Mouse (Mus musculus) CH12.LX (cell line): ENCODE results near the gene Cnnm3. TPM values are rescaled to one million over a fixed set of nuclear protein-coding genes. Genes with fewer than 3 reads are reported as not detected.

Source experiments
- DNase-seq: peaks from one replicate; pipeline ENCODE4 v3.0.0-alpha.2; 2013; ENCODE audit errors: extremely low read depth
- H3K27ac ChIP-seq: 2 replicates; pipeline ENCODE4 v1.5.1; 2012; ENCODE audit warnings: low read depth, mild to moderate bottlenecking, control low read depth, moderate library complexity; ENCODE audit not compliant: insufficient read depth
- H3K27me3 ChIP-seq: replicated peaks from 2 replicates; pipeline ENCODE3; 2012; ENCODE audit warnings: inconsistent platforms
- H3K36me3 ChIP-seq, 2 experiments: replicated peaks in 1 of 2; 2 replicates each; pipeline versions ENCODE3 to v1.6.1; 2012; ENCODE audit warnings: inconsistent platforms in 1 of 2, low read length in 1 of 2, mild to moderate bottlenecking in 1 of 2, mixed read lengths in 1 of 2, moderate library complexity in 1 of 2; ENCODE audit not compliant: control insufficient read depth in 1 of 2, insufficient read depth in 1 of 2
- H3K4me1 ChIP-seq, 2 experiments: 2 replicates each; pipeline ENCODE4 v1.6.1; 2012; ENCODE audit warnings: inconsistent platforms in 1 of 2, moderate library complexity in 1 of 2; ENCODE audit not compliant: insufficient read depth in 2 of 2, control insufficient read depth in 1 of 2
- H3K4me2 ChIP-seq: 2 replicates; pipeline ENCODE4 v1.6.1; 2012; ENCODE audit warnings: low read depth, mild to moderate bottlenecking, control low read depth; ENCODE audit not compliant: poor library complexity, insufficient read depth, severe bottlenecking
- H3K4me3 ChIP-seq, 3 experiments: fragments of 150-350 bp in 1 of 3; sonication (generic) in 1 of 3; replicated peaks in 1 of 3; 2 replicates each; pipeline versions ENCODE3 to v1.5.1; 2011 to 2012; ENCODE audit warnings: low read depth in 2 of 3, low read length in 2 of 3, mild to moderate bottlenecking in 2 of 3, moderate library complexity in 2 of 3, control low read depth in 1 of 3, improper control_type of control experiment in 1 of 3, inconsistent platforms in 1 of 3, mixed read lengths in 1 of 3; ENCODE audit not compliant: poor library complexity in 1 of 3
- H3K79me2 ChIP-seq: replicated peaks from 2 replicates; pipeline ENCODE4 v1.6.1; 2012; ENCODE audit warnings: mild to moderate bottlenecking, moderate library complexity; ENCODE audit not compliant: control insufficient read depth, poor library complexity, insufficient read depth, severe bottlenecking; ENCODE audit errors: extremely low read depth
- H3K9ac ChIP-seq: 2 replicates; pipeline ENCODE4 v1.6.1; 2012; ENCODE audit warnings: low read depth, mild to moderate bottlenecking, control low read depth, moderate library complexity; ENCODE audit not compliant: insufficient read depth
- H3K9me3 ChIP-seq: replicated peaks from 2 replicates; pipeline ENCODE3; 2012; ENCODE audit warnings: low read length, inconsistent platforms, mixed read lengths
- CHD1 ChIP-seq: IDR thresholded peaks from 2 replicates; pipeline ENCODE4 v1.6.1; 2012; ENCODE audit warnings: low read depth, low read length, improper control_type of control experiment, inconsistent platforms
- EP300 ChIP-seq: IDR thresholded peaks from 2 replicates; pipeline ENCODE4 v1.6.1; 2011; ENCODE audit warnings: low read length, improper control_type of control experiment
- GABPA ChIP-seq: IDR thresholded peaks from 2 replicates; pipeline ENCODE4 v1.6.1; 2012; ENCODE audit warnings: low read depth, low read length, improper control_type of control experiment, inconsistent platforms; ENCODE audit not compliant: insufficient replicate concordance
- HCFC1 ChIP-seq: IDR thresholded peaks from 2 replicates; pipeline ENCODE4 v1.6.1; 2012; ENCODE audit warnings: low read depth, mild to moderate bottlenecking, inconsistent platforms, low read length, improper control_type of control experiment
- IRF4 ChIP-seq: IDR thresholded peaks from 2 replicates; pipeline ENCODE4 v1.6.1; 2014; ENCODE audit warnings: low read depth, mild to moderate bottlenecking, inconsistent platforms, low read length, improper control_type of control experiment
- KAT2A ChIP-seq: IDR thresholded peaks from 2 replicates; pipeline ENCODE4 v1.6.1; 2012; ENCODE audit warnings: low read length, improper control_type of control experiment, inconsistent platforms; ENCODE audit not compliant: insufficient replicate concordance
- MAFK ChIP-seq: IDR thresholded peaks from 2 replicates; pipeline ENCODE4 v1.6.1; 2011; ENCODE audit warnings: low read length, improper control_type of control experiment; ENCODE audit not compliant: insufficient replicate concordance
- MAX ChIP-seq: IDR thresholded peaks from 2 replicates; pipeline ENCODE4 v1.6.1; 2011; ENCODE audit warnings: low read length, improper control_type of control experiment
- MAZ ChIP-seq: IDR thresholded peaks from 2 replicates; pipeline ENCODE4 v1.6.1; 2012; ENCODE audit warnings: low read depth, mild to moderate bottlenecking, inconsistent platforms, low read length, improper control_type of control experiment, moderate library complexity
- MXI1 ChIP-seq: IDR thresholded peaks from 2 replicates; pipeline ENCODE4 v1.6.1; 2011; ENCODE audit warnings: mild to moderate bottlenecking, low read depth, low read length, improper control_type of control experiment
- NRF1 ChIP-seq: IDR thresholded peaks from 2 replicates; pipeline ENCODE4 v1.6.1; 2014; ENCODE audit warnings: low read depth, mild to moderate bottlenecking, inconsistent platforms, low read length, improper control_type of control experiment, moderate library complexity
- POLR2A ChIP-seq: IDR thresholded peaks from 2 replicates; pipeline ENCODE4 v1.6.1; 2011; ENCODE audit warnings: low read depth, mild to moderate bottlenecking, improper control_type of control experiment, low read length
- POLR2AphosphoS2 ChIP-seq: IDR thresholded peaks from 2 replicates; pipeline ENCODE4 v1.6.1; 2011; ENCODE audit warnings: low read depth, low read length, improper control_type of control experiment
- RCOR1 ChIP-seq: conservative IDR thresholded peaks from 2 replicates; pipeline ENCODE4 v1.6.1; 2012; ENCODE audit warnings: low read depth, mild to moderate bottlenecking, inconsistent platforms, low read length, improper control_type of control experiment
- SMC3 ChIP-seq: IDR thresholded peaks from 2 replicates; pipeline ENCODE4 v1.6.1; 2011; ENCODE audit warnings: low read depth, low read length, improper control_type of control experiment
- TBP ChIP-seq: conservative IDR thresholded peaks from 2 replicates; pipeline ENCODE4 v1.6.1; 2011; ENCODE audit warnings: low read depth, low read length, improper control_type of control experiment
- TCF12 ChIP-seq: IDR thresholded peaks from 2 replicates; pipeline ENCODE4 v1.6.1; 2014; ENCODE audit warnings: low read depth, mild to moderate bottlenecking, inconsistent platforms, low read length, improper control_type of control experiment
- UBTF ChIP-seq: IDR thresholded peaks from 2 replicates; pipeline ENCODE4 v1.6.1; 2012; ENCODE audit warnings: low read depth, mild to moderate bottlenecking, inconsistent platforms, low read length, improper control_type of control experiment, moderate library complexity
- USF1 ChIP-seq: IDR thresholded peaks from 2 replicates; pipeline ENCODE4 v1.6.1; 2014; ENCODE audit warnings: low read depth, mild to moderate bottlenecking, inconsistent platforms, low read length, improper control_type of control experiment
- ZC3H11A ChIP-seq: IDR thresholded peaks from 2 replicates; pipeline ENCODE4 v1.6.1; 2012; ENCODE audit warnings: low read depth, mild to moderate bottlenecking, inconsistent platforms, low read length, improper control_type of control experiment
- ZKSCAN1 ChIP-seq: IDR thresholded peaks from 2 replicates; pipeline ENCODE4 v1.6.1; 2012; ENCODE audit warnings: low read depth, inconsistent platforms, low read length, improper control_type of control experiment, borderline replicate concordance
- ZMIZ1 ChIP-seq: IDR thresholded peaks from 2 replicates; pipeline ENCODE4 v1.6.1; 2012; ENCODE audit warnings: low read depth, mild to moderate bottlenecking, inconsistent platforms, low read length, improper control_type of control experiment
- dilution Hi-C: fragments of 300-500 bp; cut with MboI; formaldehyde crosslinking; loops from 2 replicates; pipeline ENCODE4 v1.14.3; 2020; ENCODE audit warnings: low sequenced_read_pairs; ENCODE audit not compliant: extremely low pct_unique_long_range_greater_than_20kb, extremely low pct_ligation_motif_present
- in situ Hi-C: fragments of 300-500 bp; cut with MboI; formaldehyde crosslinking; loops from 3 replicates; pipeline ENCODE4 v1.14.3; 2019; ENCODE audit warnings: low sequenced_read_pairs, low pct_ligation_motif_present, low pct_unique_long_range_greater_than_20kb, mixed read lengths
- polyA plus RNA-seq: library from polyadenylated mRNA; unstranded; fragments of >175 nt; gene quantifications from 2 replicates; pipeline ENCODE4 v1.2.1, GENCODE M21; 2012; ENCODE audit warnings: low read depth; ENCODE audit not compliant: insufficient read length
- total RNA-seq, 2 experiments: library from RNA; depleted of rRNA; stranded (reverse); fragments of 300-350 nt in 1 of 2; fragments of >200 nt in 1 of 2; gene quantifications; 2 replicates each; pipeline ENCODE4 v1.2.3; 2012 to 2014

Cnnm3 gene
- total and polyA plus RNA-seq, 3 experiments = 3.0 to 9.2 (median 8.8) TPM

DNA sequence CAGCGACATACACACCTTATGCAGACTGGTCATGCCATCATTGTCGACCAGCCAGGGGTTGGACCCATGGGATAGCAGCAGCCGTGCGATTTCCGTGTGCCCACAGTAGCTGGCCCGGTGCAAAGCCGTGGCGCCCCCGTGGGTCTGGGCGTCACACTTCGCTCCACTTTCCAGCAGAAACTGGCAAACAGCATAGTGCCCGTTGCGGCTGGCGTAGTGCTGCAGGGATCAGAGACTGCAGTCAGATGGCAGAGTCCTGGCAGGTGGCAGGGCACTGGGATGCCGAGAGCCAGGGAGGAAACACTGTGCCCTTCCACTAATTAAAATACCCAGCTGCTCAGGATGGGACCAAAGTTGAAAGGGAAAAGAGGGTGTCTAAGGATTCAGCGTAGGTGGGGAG is 30.2 kb downstream of the Cnnm3 start:
- H3K4me2 ChIP-seq = no peak overlapping the region
- DNase-seq = no peak
- H3K79me2 ChIP-seq = no peaks in the 10 kb centered on the region
- no peak overlapping the region for H3K4me3 ChIP-seq
- H3K27ac ChIP-seq = no peak overlapping the region
- no peaks in the 10 kb centered on the region for H3K27me3 ChIP-seq
- TF ChIP-seq GABPA = no peak
- no peak for TF ChIP-seq POLR2A
- no peak for TF ChIP-seq SMC3
- no peak for TF ChIP-seq UBTF
- no peak for TF ChIP-seq ZC3H11A
- TF ChIP-seq HCFC1 = no peak
- TF ChIP-seq EP300 = no peak
- TF ChIP-seq MAZ = no peak
- no peak for TF ChIP-seq CHD1
- TF ChIP-seq MAFK = no peak
- in situ Hi-C loops = no loop called here
- dilution Hi-C loops = no loop called here
- peaks cover 47 to 68% of the 10 kb centered on the region in 2 experiments for H3K36me3 ChIP-seq
- H3K9me3 ChIP-seq = no peaks in the 10 kb centered on the region
- H3K4me1 ChIP-seq = peaks cover 0 to 6% of the 10 kb centered on the region in 2 experiments; a peak in 2 of 4 replicates
- H3K9ac ChIP-seq = no peak overlapping the region

DNA sequence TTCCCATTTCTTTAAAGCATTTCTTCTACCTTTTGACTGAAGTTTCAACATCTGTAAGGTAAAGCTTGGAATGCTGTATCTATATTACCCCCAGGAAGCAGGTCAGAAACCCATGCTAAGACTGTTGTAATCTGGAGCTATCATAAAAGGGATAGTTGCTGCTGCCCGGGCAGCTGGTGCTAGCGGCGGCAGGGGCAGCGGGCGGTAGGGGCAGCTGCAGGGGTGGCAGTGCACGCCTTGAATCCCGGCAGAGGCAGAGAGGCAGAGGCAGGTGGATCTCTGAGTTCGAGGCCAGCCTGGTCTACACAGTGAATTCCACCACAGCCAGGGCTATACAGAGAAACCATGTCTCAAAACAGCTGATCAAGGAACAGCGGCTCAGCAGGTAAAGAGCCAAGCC is 31.3 kb downstream of the Cnnm3 start:
- TF ChIP-seq UBTF = no peak
- TF ChIP-seq RCOR1 = no peak
- no peak for TF ChIP-seq MAX
- no peak for TF ChIP-seq TBP
- TF ChIP-seq KAT2A = no peak
- no peak for TF ChIP-seq USF1
- no peak for TF ChIP-seq ZMIZ1
- no peak for TF ChIP-seq MAZ
- no peak for TF ChIP-seq TCF12
- no peak for TF ChIP-seq IRF4
- no peak for TF ChIP-seq NRF1
- TF ChIP-seq EP300 = no peak
- no peak for TF ChIP-seq POLR2A
- no peak for TF ChIP-seq ZKSCAN1
- no peak for TF ChIP-seq MXI1
- TF ChIP-seq POLR2AphosphoS2 = no peak
- TF ChIP-seq HCFC1 = no peak
- H3K9me3 ChIP-seq = no peaks in the 10 kb centered on the region
- no peak overlapping the region for H3K4me3 ChIP-seq
- H3K79me2 ChIP-seq = no peaks in the 10 kb centered on the region
- DNase-seq = no peak
- no peak overlapping the region for H3K9ac ChIP-seq
- no peaks in the 10 kb centered on the region for H3K27me3 ChIP-seq
- H3K4me2 ChIP-seq = no peak overlapping the region
- H3K4me1 ChIP-seq = peaks cover 2 to 10% of the 10 kb centered on the region in 2 experiments; a peak in 3 of 4 replicates
- H3K27ac ChIP-seq = no peak overlapping the region
- in situ Hi-C loops (no loop called here), dilution Hi-C loops (no loop called here)
- peaks cover 42 to 62% of the 10 kb centered on the region in 2 experiments for H3K36me3 ChIP-seq
